Mouse (Mus musculus) layer of hippocampus, postnatal 14 days (tissue): ENCODE results near the gene Ddx27. TPM values are rescaled to one million over a fixed set of nuclear protein-coding genes. Genes with fewer than 3 reads are reported as not detected.

ENCODE experiments used
- DNase-seq, 2 experiments: peaks; one replicate each; pipeline ENCODE4 v3.0.0; 2021 to 2022; ENCODE audit warnings: low spot score in 2 of 2, mixed read lengths in 1 of 2
- total RNA-seq, 2 experiments: library from RNA; stranded (reverse); gene quantifications; 2 replicates each; pipeline ENCODE4 v1.2.3; 2021

Ddx27 gene
- total RNA-seq, 2 experiments from 2014 or later = 29.3 to 30.1 TPM

DNA sequence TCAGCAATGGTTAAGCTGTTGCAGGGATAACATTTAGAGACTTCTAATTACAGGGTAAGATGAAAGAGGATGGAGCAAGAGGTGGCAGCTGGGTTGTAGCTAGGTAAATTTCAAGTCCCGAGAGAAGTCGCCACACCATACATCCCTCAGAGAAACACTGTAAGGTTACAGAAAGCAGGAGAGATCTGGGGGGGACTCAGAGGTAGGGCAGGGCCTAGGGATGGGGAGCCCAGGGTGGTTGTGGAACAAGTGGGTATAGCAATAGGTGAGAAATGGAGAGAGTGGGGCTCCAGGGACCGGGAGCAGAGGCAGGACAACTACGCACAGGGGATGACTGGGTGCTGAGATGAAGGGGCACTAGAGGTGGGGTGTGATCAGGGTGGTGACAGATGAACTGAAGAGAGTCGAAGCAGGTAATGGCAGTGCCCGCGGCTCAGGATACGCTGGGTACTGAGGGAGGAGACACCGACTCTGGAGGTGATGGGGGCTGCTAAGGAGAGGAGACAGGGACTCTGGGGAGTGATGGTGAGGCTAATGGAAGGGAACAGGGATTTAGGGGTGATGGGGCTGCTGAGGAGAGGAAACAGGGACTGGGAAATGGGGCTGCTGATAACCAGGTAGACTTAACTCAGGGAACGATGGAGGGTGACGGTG is 46.5 kb downstream of the Ddx27 start:
- DNase-seq = no peak

DNA sequence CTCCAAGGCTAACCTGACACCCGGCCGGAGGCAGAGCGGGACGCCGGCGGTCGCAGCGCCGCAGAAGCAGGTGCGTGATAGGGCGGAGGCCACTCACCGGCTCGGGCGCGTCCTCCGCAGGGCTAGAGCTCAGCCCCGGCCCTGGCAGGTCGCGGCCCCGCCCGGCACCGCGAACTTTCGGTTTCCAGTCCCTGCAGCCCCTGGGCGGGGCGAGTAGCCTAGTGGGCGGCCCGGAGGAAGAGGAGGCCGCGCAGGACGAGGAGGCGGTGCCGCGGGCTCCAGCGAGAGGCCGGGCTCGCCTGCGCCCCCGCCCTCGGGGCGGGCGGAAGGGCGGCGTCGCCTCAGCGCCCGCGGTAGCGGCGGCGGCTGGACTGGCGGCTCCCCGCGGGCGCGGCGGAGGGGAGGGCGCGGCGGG is 47.5 kb downstream of the Ddx27 start:
- peak in 1 of 2 experiments; percentile 88 for DNase-seq

DNA sequence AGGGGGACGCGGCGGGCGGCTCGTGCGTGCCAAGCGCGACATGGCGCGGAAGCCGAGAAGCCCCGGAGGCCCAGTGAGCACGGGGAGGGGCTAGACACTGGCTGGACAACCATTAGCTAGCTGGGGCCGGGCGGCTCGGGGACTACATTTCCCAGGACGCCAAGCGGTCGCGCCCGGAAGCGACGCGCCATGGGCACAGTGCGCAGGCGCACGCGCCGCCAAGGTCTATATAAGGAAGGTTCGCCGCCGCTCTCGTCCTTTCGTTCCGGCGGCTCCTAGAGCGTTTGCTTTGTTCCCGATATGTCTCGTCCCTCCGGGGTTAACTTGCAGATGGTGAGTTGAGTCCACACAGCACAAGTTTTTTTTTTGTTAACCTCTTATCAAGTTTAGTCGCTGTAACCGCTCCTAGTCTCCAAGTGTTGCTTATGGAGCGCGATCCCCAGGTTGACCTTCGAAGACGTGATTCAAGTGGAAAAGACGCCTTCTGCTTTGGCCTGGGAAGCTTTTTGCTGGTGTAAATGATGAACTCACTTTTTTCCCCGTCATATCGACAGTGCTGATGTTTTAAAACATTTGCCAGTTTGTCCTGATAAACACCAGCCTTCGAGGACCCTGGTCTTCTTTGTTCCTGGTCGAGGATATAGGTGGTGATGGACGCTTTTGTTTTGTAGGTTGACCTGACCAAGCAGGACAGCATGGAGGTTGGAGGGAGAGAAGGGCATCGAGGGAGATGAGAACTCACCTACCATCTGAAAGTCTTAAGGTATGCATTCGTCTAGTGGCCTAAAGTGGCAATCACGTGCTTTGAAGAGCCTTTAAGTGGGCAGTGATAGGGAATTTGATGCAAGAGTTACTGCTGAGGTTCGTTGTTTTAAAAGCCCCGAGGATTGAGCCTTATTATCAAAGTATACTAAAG is 48.2 kb downstream of the Ddx27 start, which contains the start of gene Znfx1:
Gene Znfx1 (minus strand): TSS at position 51 of the 916 bp plus-strand sequence.
- DNase-seq = peak; percentile 97

DNA sequence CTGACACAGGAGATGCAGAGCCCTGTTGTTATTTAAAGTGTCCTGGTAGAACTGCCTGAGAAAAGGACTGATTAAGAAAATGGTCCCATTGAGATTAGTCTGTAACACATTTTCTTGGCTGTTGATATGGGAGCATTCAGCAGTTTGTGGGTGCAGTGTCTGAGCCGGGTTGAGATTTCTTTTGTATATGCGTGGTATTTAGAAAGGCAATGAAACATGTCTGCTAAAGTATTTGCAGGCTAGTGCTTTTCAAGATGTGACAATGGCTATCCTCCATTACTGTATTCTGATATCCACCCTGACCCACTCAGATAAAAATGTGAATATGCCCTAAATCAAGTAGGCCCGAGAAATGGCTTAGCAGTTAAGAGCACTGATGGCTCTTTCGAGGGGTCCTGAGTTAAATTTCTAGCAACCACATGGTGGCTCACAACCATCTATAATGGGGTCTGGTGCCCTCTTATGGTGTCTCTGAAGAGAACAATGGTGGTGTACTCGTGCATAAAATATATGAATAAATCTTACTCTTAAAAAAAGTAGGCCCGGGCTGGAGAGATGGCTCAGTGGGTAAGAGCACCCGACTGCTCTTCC is 49.0 kb downstream of the Ddx27 start:
- DNase-seq = no peak

- DNase-seq = no peak
These were observed 49.8 kb downstream of the Ddx27 start for GRCm38 (mm10) chr2:167064601-167065295.

- no peak for DNase-seq
These were observed 51.0 kb downstream of the Ddx27 start for GRCm38 (mm10) chr2:167066031-167066430.

DNA sequence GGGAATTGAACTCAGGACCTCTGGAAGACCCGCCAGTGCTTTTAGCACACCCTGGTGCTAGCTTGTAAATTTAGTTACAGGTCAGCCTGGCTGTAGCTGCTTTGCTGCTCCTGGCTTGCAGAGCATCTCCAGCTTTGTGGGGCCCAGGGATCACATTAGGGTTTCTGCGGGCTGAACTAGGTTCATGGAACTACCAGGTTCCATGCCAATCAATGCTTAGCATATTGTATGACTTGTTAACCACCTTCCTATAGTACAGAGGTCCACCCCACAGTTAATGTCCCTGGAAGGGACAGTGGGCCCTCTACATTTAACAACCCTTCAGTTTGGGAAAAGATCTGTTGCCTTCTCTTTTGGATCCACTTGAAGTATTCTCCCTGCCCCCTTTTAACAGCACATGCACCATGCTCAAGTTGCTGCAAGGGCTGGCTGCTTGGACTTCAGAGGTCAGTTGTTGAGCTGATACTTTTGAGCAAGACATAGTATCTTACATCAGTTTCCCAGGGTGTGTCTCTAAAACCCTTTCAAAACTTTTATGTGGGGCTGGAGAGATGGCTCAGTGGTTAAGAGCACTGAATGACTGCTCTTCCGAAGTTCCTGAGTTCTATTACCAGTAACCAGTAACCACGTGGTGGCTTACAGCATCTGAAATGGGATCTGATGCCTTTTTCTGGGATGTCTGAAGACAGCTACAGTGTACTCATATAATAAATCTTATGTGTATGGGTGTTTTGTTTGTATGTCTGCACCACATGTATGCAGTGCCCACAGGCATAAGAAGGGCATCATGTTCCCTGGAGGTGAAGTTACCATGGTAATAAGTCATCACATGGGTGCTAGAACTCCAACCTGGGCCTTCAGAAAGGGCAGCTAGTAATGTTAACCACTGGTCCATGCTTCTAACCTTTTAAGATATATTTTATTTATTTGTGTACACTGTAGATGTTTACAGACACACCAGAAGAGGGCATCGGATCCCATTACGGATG is 51.8 kb downstream of the Ddx27 start:
- no peak for DNase-seq

GRCm38 (mm10) chr2:167067575-167067974 is 52.6 kb downstream of the Ddx27 start:
- DNase-seq = no peak

GRCm38 (mm10) chr2:167070341-167070740 is 55.3 kb downstream of the Ddx27 start:
- no peak for DNase-seq

DNA sequence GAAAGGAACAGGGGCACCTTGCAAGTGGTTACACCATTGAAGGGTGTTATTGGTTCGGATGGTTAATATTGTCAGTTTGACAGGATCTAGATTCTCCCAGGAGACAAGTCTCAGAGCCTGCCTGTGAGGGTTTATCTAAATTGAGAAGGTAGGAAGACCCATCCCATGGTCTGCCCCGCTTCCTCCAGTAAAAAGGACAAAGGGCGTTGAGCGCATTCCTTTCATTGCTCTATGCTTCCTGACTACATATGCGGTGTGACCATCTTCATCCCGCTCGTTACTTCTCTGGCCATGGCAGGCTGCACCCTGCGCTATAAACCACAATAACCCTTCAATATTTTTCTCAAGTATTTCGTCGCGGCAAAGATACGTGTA is 56.3 kb downstream of the Ddx27 start:
- no peak for DNase-seq

- DNase-seq = peak; percentile 98 to 99
These were observed 56.9 kb downstream of the Ddx27 start for GRCm38 (mm10) chr2:167071641-167072601.

DNA sequence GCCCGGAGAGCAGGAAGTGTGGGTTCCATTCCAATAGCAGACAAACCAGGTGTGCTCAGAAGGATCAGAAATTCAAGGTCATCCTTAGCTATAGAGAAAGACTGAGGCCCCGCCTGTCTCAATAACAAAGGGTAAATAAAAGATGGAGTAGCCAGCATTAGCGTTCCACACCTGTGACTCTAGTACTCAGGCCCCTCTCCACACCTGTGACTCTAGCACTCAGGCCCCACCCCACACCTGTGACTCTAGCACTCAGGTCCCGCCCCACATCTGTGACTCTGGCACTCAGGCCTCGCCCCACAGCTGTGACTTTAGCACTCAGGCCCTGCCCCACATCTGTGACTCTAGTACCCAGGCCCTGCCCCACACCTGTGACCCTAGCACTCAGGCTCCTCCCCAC is 59.6 kb downstream of the Ddx27 start:
- no peak for DNase-seq

DNA sequence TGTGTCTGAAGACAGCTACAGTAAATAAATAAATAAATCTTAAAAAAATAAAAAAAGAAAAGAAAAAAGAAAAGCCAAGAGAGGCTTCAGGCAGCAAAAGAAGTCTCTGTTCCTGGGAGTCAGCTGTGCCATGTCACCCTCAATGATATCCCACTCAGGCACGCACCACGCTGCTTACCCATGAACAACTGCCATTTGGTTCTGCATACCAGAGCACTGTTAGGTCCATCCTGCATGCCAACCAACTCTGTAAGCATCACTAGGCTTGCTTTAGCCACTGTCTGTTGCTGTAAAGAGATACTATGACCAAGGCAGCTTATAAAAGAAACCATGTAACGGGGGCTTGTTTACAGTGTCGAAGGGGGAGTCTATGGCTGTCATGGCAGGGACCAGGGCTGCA is 61.4 kb downstream of the Ddx27 start:
- no peak for DNase-seq

DNA sequence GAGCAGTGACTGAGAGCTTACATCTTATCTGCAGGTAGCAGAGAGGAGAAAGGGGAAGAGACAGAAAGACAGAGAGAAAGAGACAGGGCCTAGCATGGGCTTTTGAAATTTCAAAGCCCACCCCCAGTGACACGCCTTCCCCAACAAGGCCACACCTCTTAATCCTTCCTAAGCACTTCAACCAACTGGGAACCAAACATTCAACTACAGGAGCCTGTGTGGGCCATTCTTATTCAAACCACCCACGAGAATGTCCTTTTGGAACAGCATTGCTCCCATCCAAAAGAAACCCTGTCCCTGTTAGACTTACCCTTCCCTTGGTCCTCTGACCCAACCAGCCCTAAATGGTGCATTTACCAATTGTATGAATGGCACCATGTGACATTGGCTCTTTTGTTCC is 61.8 kb downstream of the Ddx27 start:
- DNase-seq = no peak

GRCm38 (mm10) chr2:167077199-167077962 is 62.4 kb downstream of the Ddx27 start:
- no peak for DNase-seq

DNA sequence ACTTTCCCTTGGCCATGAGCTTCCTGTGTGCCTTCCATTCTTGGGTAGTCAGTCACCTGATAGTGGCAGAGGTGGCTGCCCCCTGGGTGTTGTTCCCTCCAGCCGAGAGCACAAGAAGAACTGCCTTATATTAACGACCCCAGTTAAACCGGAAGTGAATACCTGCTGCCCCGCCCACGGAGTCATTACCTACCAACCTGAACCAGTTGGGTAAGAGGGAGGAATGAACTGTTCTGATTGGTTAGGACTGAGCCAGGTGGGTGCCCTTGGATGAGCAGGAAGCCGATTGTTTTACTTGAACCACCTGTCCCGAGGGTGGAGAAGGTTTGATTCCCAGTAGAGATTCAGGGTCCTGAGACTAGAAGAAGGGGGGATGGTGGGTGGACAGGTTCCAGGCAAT is 63.5 kb downstream of the Ddx27 start:
- no peak for DNase-seq

DNA sequence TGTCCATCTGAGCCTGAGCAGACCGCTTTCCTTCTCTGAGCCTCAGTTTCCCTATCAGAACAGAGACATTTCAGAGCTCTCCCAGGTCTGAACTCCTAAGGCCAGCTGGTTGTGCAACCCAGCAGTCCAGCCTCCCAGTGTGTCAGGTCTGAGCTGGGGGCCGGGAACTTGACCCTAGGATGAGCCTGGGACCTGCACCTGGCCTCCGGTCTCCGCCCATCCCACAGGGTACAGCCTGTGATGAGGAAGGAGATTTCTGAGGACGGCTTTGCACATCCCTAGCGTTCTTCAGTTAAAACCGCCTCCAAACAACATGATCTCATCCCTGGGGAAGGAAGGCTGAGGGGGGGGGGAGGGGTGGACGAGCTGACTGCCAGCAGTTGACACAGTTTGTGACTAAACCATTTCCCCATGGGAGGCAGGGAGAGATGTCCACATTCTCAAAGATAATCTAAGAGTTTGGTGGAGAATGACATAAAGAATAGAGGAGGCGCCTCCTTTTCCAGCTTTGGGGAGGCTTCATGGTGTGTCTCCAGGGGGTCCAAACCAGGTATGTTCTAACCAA is 64.0 kb downstream of the Ddx27 start:
- no peak for DNase-seq
